Mouse (Mus musculus): ENCODE data around the gene Tma7. TPM values are rescaled to one million over a fixed set of nuclear protein-coding genes. Genes with fewer than 3 reads are reported as not detected.

Tma7 gene
- total and polyA plus RNA-seq, 3 experiments = 366 to 400 TPM; not detected in 1

DNA sequence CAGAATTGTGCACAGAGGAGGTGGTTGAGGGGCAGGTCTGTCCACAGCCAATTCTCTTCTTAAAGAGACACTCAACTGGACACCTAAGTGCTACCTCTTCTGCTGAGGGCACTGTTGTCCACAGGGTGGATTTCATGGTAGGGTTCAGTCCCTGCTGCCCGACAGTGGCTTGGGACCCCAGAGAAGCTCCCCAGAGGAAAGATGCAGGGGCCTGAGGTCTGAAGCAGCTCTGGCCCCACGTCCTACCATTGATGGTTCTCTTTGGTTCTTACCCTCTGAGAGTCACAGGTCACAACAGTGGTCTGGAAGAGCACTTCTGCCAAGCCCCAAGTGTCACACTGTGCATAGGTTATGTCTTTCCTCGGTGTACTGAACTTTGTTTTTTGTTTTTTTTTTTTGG is 29.0 kb downstream of the Tma7 start:
- Histone ChIP-seq H3K36me3 (ENCODE audit: control insufficient read depth in 1 of 2, insufficient read depth in 2 of 2, low read length in 2 of 2) (peaks cover 0 to 24% of the 10 kb centered on the region in 2 experiments; a peak in 2 of 4 replicates), H3K27me3 (ENCODE audit: control insufficient read depth in 1 of 2, insufficient read depth in 2 of 2, low read length in 2 of 2) (no peaks in the 10 kb centered on the region), H3K4me3 (ENCODE audit: control insufficient read depth in 1 of 2, insufficient read depth in 1 of 2, low read depth in 2 of 2, low read length in 2 of 2) (no peak overlapping the region), H3K9me3 (replicated peaks; ENCODE audit: insufficient read depth, low read length) (no peaks in the 10 kb centered on the region), H3K27ac (ENCODE audit: control insufficient read depth, low read depth, low read length) (no peak overlapping the region), H3K4me1 (ENCODE audit: control insufficient read depth in 1 of 2, insufficient read depth in 2 of 2, low read length in 2 of 2) (peaks cover 5 to 26% of the 10 kb centered on the region in 2 experiments), H3K79me2 (ENCODE audit: control insufficient read depth, insufficient read depth, low read length, poor library complexity) (peaks cover 2% of the 10 kb centered on the region), H3K9ac (ENCODE audit: control insufficient read depth, low read depth, low read length, poor library complexity, severe bottlenecking) (no peak overlapping the region)
- TF ChIP-seq POLR2A (IDR thresholded peaks at IDR 0.05; ENCODE audit: control insufficient read depth in 1 of 2, insufficient read depth in 1 of 2, low read depth in 1 of 2, low read length in 2 of 2, poor library complexity in 1 of 2) (no peak), TAL1 (IDR thresholded peaks at IDR 0.05; ENCODE audit: low read length) (no peak), UBTF (IDR thresholded peaks at IDR 0.05; ENCODE audit: borderline replicate concordance, insufficient read depth, low read depth, low read length) (no peak)
- no peak for DNase-seq (ENCODE audit: low read depth, low spot score)

GRCm38 (mm10) chr9:109052490-109053260 is 29.7 kb downstream of the Tma7 start:
- H3K36me3 ChIP-seq (ENCODE audit: control insufficient read depth in 1 of 2, insufficient read depth in 2 of 2, low read length in 2 of 2) = peaks cover 0 to 19% of the 10 kb centered on the region in 2 experiments; a peak in 2 of 4 replicates
- no peaks in the 10 kb centered on the region for H3K9me3 ChIP-seq (replicated peaks; ENCODE audit: insufficient read depth, low read length)

DNA sequence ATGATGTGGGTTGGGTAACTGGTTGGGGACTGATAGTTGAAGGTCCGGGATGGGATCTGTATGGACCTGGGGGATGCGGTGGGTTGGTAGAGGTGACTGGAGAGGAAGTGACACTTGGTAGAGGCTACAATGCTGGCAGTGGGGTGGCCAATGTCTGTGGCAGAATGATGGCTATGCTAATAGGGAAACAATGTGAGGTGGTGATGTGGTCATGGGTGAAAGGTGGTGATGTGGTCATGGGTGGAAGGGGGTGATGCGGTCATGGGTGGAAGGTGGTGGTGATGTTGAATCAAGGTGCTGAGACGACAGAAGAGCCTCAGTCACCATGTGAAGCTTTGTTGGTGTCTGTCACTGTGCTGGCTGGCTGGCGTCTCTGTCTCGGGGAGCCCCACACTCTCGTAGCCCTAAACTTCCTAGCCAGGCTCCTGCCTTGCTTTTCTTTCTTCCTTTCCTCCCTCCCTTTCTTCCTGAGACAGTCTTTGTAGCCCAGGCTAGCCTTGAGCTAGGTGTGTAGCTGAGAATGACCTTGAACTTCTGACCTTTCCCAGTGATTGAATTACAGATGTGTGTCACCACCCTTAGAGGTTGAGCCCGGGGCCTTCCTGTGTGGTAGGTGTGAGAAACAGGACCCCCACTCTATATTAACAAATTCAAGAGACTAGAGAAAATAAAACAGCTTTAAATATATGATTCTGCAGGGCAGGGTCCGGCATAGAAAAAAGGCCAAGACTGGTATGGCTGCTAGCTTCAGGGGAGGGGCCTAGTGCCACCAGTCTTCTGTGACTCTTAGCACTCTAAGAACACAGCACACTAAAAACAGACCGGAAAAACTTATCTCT is 30.5 kb downstream of the Tma7 start:
- TF ChIP-seq MAZ (IDR thresholded peaks at IDR 0.05; ENCODE audit: low read depth, low read length) (no peak), CHD2 (IDR thresholded peaks at IDR 0.05; ENCODE audit: low read length) (no peak), CTCF (IDR thresholded peaks at IDR 0.05 in 2 of 3, conservative IDR thresholded peaks at IDR 0.05 in 1 of 3; ENCODE audit: control insufficient read depth in 1 of 3, insufficient read depth in 1 of 3, low read depth in 2 of 3, low read length in 3 of 3, poor library complexity in 1 of 3, severe bottlenecking in 1 of 3) (no peak), POLR2AphosphoS2 (IDR thresholded peaks at IDR 0.05; ENCODE audit: low read length) (no peak), POLR2AphosphoS5 (IDR thresholded peaks at IDR 0.05; ENCODE audit: borderline replicate concordance, low read depth, low read length) (no peak), USF2 (IDR thresholded peaks at IDR 0.05; ENCODE audit: borderline replicate concordance in 1 of 2, insufficient read depth in 1 of 2, low read depth in 1 of 2, low read length in 2 of 2) (no peak)
- H3K4me1 ChIP-seq (ENCODE audit: control insufficient read depth in 1 of 2, insufficient read depth in 2 of 2, low read length in 2 of 2) = peaks cover 3 to 12% of the 10 kb centered on the region in 2 experiments; a peak in 3 of 4 replicates
- peaks cover 2% of the 10 kb centered on the region; the same call in 1 of the 2 replicates for H3K79me2 ChIP-seq (ENCODE audit: control insufficient read depth, insufficient read depth, low read length, poor library complexity)
- no peak overlapping the region for H3K27ac ChIP-seq (ENCODE audit: control insufficient read depth, low read depth, low read length)
- H3K9ac ChIP-seq (ENCODE audit: control insufficient read depth, low read depth, low read length, poor library complexity, severe bottlenecking) = no peak overlapping the region
- DNase-seq (ENCODE audit: low read depth, low spot score) = no peak
- H3K36me3 ChIP-seq (ENCODE audit: control insufficient read depth in 1 of 2, insufficient read depth in 2 of 2, low read length in 2 of 2) = peaks cover 0 to 11% of the 10 kb centered on the region in 2 experiments; a peak in 2 of 4 replicates
- H3K4me3 ChIP-seq (ENCODE audit: control insufficient read depth in 1 of 2, insufficient read depth in 1 of 2, low read depth in 2 of 2, low read length in 2 of 2) = no peak overlapping the region
- no peaks in the 10 kb centered on the region for H3K27me3 ChIP-seq (ENCODE audit: control insufficient read depth in 1 of 2, insufficient read depth in 2 of 2, low read length in 2 of 2)
- no peaks in the 10 kb centered on the region for H3K9me3 ChIP-seq (replicated peaks; ENCODE audit: insufficient read depth, low read length)

More at GRCm38 (mm10) chr9:109052490-109053260, 29.7 kb downstream of the Tma7 start:
- Histone ChIP-seq H3K27me3 (ENCODE audit: control insufficient read depth in 1 of 2, insufficient read depth in 2 of 2, low read length in 2 of 2) (no peaks in the 10 kb centered on the region), H3K79me2 (ENCODE audit: control insufficient read depth, insufficient read depth, low read length, poor library complexity) (peaks cover 2% of the 10 kb centered on the region; the same call in 1 of the 2 replicates), H3K4me1 (ENCODE audit: control insufficient read depth in 1 of 2, insufficient read depth in 2 of 2, low read length in 2 of 2) (peaks cover 5 to 19% of the 10 kb centered on the region in 2 experiments), H3K4me3 (ENCODE audit: control insufficient read depth in 1 of 2, insufficient read depth in 1 of 2, low read depth in 2 of 2, low read length in 2 of 2) (no peak overlapping the region), H3K27ac (ENCODE audit: control insufficient read depth, low read depth, low read length) (no peak overlapping the region), H3K9ac (ENCODE audit: control insufficient read depth, low read depth, low read length, poor library complexity, severe bottlenecking) (no peak overlapping the region)
- TF ChIP-seq HCFC1 (IDR thresholded peaks at IDR 0.05; ENCODE audit: low read depth, low read length) (no peak), UBTF (IDR thresholded peaks at IDR 0.05; ENCODE audit: borderline replicate concordance, insufficient read depth, low read depth, low read length) (no peak), CTCF (IDR thresholded peaks at IDR 0.05 in 2 of 3, conservative IDR thresholded peaks at IDR 0.05 in 1 of 3; ENCODE audit: control insufficient read depth in 1 of 3, insufficient read depth in 1 of 3, low read depth in 2 of 3, low read length in 3 of 3, poor library complexity in 1 of 3, severe bottlenecking in 1 of 3) (no peak), USF2 (IDR thresholded peaks at IDR 0.05; ENCODE audit: borderline replicate concordance in 1 of 2, insufficient read depth in 1 of 2, low read depth in 1 of 2, low read length in 2 of 2) (no peak), CHD1 (IDR thresholded peaks at IDR 0.05; ENCODE audit: low read depth, low read length) (no peak)
- DNase-seq (ENCODE audit: low read depth, low spot score) = no peak

Measured in MEL (cell line).